ENCODE assay signal across 14 mouse cellular contexts in genomic region chr2:52516534-52516933, GRCm38 (mm10).
"Had no signal": no experiment of that assay in that cellular context is flagged by ENCODE, and none has a peak within 500 bp of the region (broad histone marks: within the 10 kb centered on the region; RNA-seq: fewer than 3 reads in every experiment).

No protein-coding gene starts in this region.

- H3K9me3 ChIP-seq: midbrain, embryonic 13.5 days; midbrain, embryonic 15.5 days; neural tube, embryonic 12.5 days; stomach, embryonic 15.5 days had no signal

- H3K27me3 ChIP-seq: midbrain, embryonic 13.5 days; midbrain, embryonic 15.5 days; neural tube, embryonic 12.5 days; stomach, embryonic 15.5 days had no signal

- DNase-seq: lung, adult 18-20 months; lung, embryonic 14.5 days; lung, postnatal 10 days; lung, postnatal 4 days; right cerebral cortex, postnatal 14 days; thymus, adult 2 months; thymus, postnatal 25 days; thymus, postnatal 4 days had no signal

- H3K4me3 ChIP-seq: midbrain, embryonic 13.5 days; midbrain, embryonic 15.5 days; neural tube, embryonic 12.5 days; stomach, embryonic 15.5 days had no signal

- H3K36me3 ChIP-seq: midbrain, embryonic 13.5 days; midbrain, embryonic 15.5 days; neural tube, embryonic 12.5 days; stomach, embryonic 15.5 days had no signal

- H3K4me1 ChIP-seq: stomach, embryonic 15.5 days had no signal

- H3K27ac ChIP-seq: midbrain, embryonic 13.5 days; midbrain, embryonic 15.5 days; neural tube, embryonic 12.5 days; stomach, embryonic 15.5 days; stomach, postnatal 0 days had no signal

- H3K9ac ChIP-seq: lung, embryonic 14.5 days; midbrain, embryonic 13.5 days; midbrain, embryonic 15.5 days; neural tube, embryonic 12.5 days; stomach, embryonic 15.5 days had no signal

- ATAC-seq: midbrain, embryonic 13.5 days; midbrain, embryonic 15.5 days had no signal

- H3K4me2 ChIP-seq: lung, embryonic 14.5 days; midbrain, embryonic 11.5 days; midbrain, embryonic 13.5 days; midbrain, embryonic 15.5 days; neural tube, embryonic 12.5 days; stomach, embryonic 15.5 days had no signal
